9 mouse cellular contexts compared by ENCODE assay signal in genomic region chr2:167064601-167065295, GRCm38 (mm10). TPM values are rescaled to one million over a fixed set of nuclear protein-coding genes. Genes with fewer than 3 reads are reported as not detected.
DNase-seq lines count a peak whose midpoint lies in the region; ATAC-seq and TF ChIP-seq lines count a peak whose summit lies in the region.
"Had no signal": no experiment of that assay in that cellular context is flagged by ENCODE, and none has a peak within 500 bp of the region (broad histone marks: within the 10 kb centered on the region; RNA-seq: fewer than 3 reads in every experiment).

No protein-coding gene starts in this region.

- peaks cover 45% of the 10 kb centered on the region for H3K4me1 ChIP-seq in G1E (ENCODE audit: insufficient read depth, low read depth, low read length)
- peaks cover 13% of the 10 kb centered on the region for H3K4me1 ChIP-seq in hindbrain, embryonic 11.5 days (replicated peaks; ENCODE audit: control insufficient read depth, insufficient read depth, low read length)
- H3K4me1 ChIP-seq in midbrain, embryonic 10.5 days: peaks cover 38% of the 10 kb centered on the region

- H3K4me2 ChIP-seq in hindbrain, embryonic 11.5 days (replicated peaks; ENCODE audit: low read depth, low read length): peak overlapping the region; percentile 67

- DNase-seq in heart, adult 11 months: peak; percentile 93
- no peak for DNase-seq in heart, postnatal 4 days
- no peak for DNase-seq in G1E (ENCODE audit: low spot score)
- no peak for DNase-seq in hindbrain, embryonic 11.5 days (ENCODE audit: low spot score)
- no peak for DNase-seq in midbrain, embryonic 10.5 days (ENCODE audit: low spot score)
- DNase-seq in testis, postnatal 14 days (ENCODE audit: low spot score): no peak
- DNase-seq in adrenal gland, adult 18-20 months (ENCODE audit: low spot score in 2 of 2): no peak
- no peak for DNase-seq in testis, postnatal 10 days (ENCODE audit: low spot score)

- peak overlapping the region; percentile 72 for H3K4me3 ChIP-seq in G1E (ENCODE audit: low read depth, low read length)
- peak overlapping the region; percentile 88 for H3K4me3 ChIP-seq in hindbrain, embryonic 11.5 days (ENCODE audit: low read depth, low read length)
- peak overlapping the region; percentile 82 for H3K4me3 ChIP-seq in midbrain, embryonic 10.5 days

- no peaks in the 10 kb centered on the region for H3K9me3 ChIP-seq in G1E (replicated peaks)
- no peaks in the 10 kb centered on the region for H3K9me3 ChIP-seq in hindbrain, embryonic 11.5 days (ENCODE audit: control insufficient read depth, low read length)
- no peaks in the 10 kb centered on the region for H3K9me3 ChIP-seq in midbrain, embryonic 10.5 days (replicated peaks)

- 31% methylated on average over 9 of the region's 9 CpGs for WGBS in hindbrain, embryonic 11.5 days
- WGBS in midbrain, embryonic 10.5 days: 30% methylated on average over 9 of the region's 9 CpGs

- peak overlapping the region; percentile 51; the same call in 1 of the 2 replicates for H3K27ac ChIP-seq in hindbrain, embryonic 11.5 days (ENCODE audit: low read depth, low read length)
- peak overlapping the region; percentile 98 for H3K27ac ChIP-seq in midbrain, embryonic 10.5 days (replicated peaks)

- no peak for ATAC-seq in G1E (ENCODE audit: extremely low read depth, insufficient number of reproducible peaks, low FRiP score, poor library complexity, severe bottlenecking)
- no peak for ATAC-seq in hindbrain, embryonic 11.5 days (ENCODE audit: low FRiP score)
- ATAC-seq: Patski had no signal

- H3K9ac ChIP-seq in hindbrain, embryonic 11.5 days (ENCODE audit: low read depth, low read length): peak overlapping the region; percentile 98

- H3K27me3 ChIP-seq in G1E (ENCODE audit: insufficient read depth, low read length): no peaks in the 10 kb centered on the region
- no peaks in the 10 kb centered on the region for H3K27me3 ChIP-seq in hindbrain, embryonic 11.5 days (ENCODE audit: control insufficient read depth, insufficient read depth, low read length)
- H3K27me3 ChIP-seq in midbrain, embryonic 10.5 days (ENCODE audit: low read depth, poor library complexity, severe bottlenecking): no peaks in the 10 kb centered on the region
- H3K27me3 ChIP-seq: Patski had no signal

- no peak for TF ChIP-seq CTCF in G1E (IDR thresholded peaks at IDR 0.05; ENCODE audit: low read depth, low read length)

- H3K36me3 ChIP-seq in G1E (replicated peaks): peaks cover 40% of the 10 kb centered on the region
- H3K36me3 ChIP-seq in hindbrain, embryonic 11.5 days (ENCODE audit: control insufficient read depth, insufficient read depth, low read length): peaks cover 15% of the 10 kb centered on the region
- H3K36me3 ChIP-seq in midbrain, embryonic 10.5 days: peaks cover 37% of the 10 kb centered on the region

RNA-seq across cellular contexts. Expression of gene Znfx1, which starts 1.9 kb away (rescaled TPM):
- total RNA-seq in heart, postnatal 4 days (2021): 10 to 100 TPM; 19.7 to 22.4 TPM
- total RNA-seq in G1E (2014; fragmentation: Nextera tagmentation): 9.6 and 21.6 TPM in 2 replicates
- total RNA-seq in G1E (2017): 12.4 and 13.5 TPM in 2 replicates
- 3.0 and 4.1 TPM in 2 replicates for polyA plus RNA-seq in G1E (2012)
- polyA plus RNA-seq in hindbrain, embryonic 11.5 days (2014; fragmentation: Nextera tagmentation; extraction: Ambion mirVana): 4.9 and 6.5 TPM in 2 replicates
- 5.5 and 7.0 TPM in 2 replicates for polyA plus RNA-seq in midbrain, embryonic 10.5 days (2016; fragmentation: Nextera tagmentation; extraction: Ambion mirVana)
- 10 to 100 TPM; 56.3 to 72.9 TPM for total RNA-seq in adrenal gland, adult 18-20 months (2021)

RNA-seq across cellular contexts. Expression of gene Ddx27, which starts 49.8 kb away (rescaled TPM):
- 10 to 100 TPM; 22.0 to 23.6 TPM for total RNA-seq in heart, postnatal 4 days (2021)
- total RNA-seq in G1E (2014; fragmentation: Nextera tagmentation) (67.3 and 80.6 TPM in 2 replicates), G1E (2017) (89.3 and 101 TPM in 2 replicates)
- polyA plus RNA-seq in G1E (2012): 124 and 137 TPM in 2 replicates
- 37.9 and 40.4 TPM in 2 replicates for polyA plus RNA-seq in hindbrain, embryonic 11.5 days (2014; fragmentation: Nextera tagmentation; extraction: Ambion mirVana)
- polyA plus RNA-seq in midbrain, embryonic 10.5 days (2016; fragmentation: Nextera tagmentation; extraction: Ambion mirVana): 63.9 and 69.3 TPM in 2 replicates
- 10 to 100 TPM; 30.6 to 35.9 TPM for total RNA-seq in adrenal gland, adult 18-20 months (2021)
